Mouse (Mus musculus) adrenal gland, postnatal 4 days (tissue): Measurements from ENCODE around the gene Lima1. TPM values are rescaled to one million over a fixed set of nuclear protein-coding genes. Genes with fewer than 3 reads are reported as not detected.
"Not testable (repeated sequence)": the region's sequence is repeated elsewhere in the genome, so short reads cannot be mapped to it uniquely, and the experiment has no call there.

Experiments
- DNase-seq, 2 experiments: peaks; one replicate each; pipeline ENCODE4 v3.0.0; 2021 to 2022; ENCODE audit warnings: low spot score in 2 of 2, mixed read lengths in 2 of 2
- total RNA-seq, 2 experiments: library from RNA; stranded (reverse); gene quantifications; 2 replicates each; pipeline ENCODE4 v1.2.3; 2021

Gene Lima1
- total RNA-seq, 2 experiments from 2014 or later: 51.0 to 51.9 TPM

- no peak for DNase-seq
Observed at GRCm38 (mm10) chr15:99839165-99839840, 36.0 kb downstream of the Lima1 start.

- DNase-seq: no peak
Observed at GRCm38 (mm10) chr15:99837561-99837960, 37.7 kb downstream of the Lima1 start.

DNA sequence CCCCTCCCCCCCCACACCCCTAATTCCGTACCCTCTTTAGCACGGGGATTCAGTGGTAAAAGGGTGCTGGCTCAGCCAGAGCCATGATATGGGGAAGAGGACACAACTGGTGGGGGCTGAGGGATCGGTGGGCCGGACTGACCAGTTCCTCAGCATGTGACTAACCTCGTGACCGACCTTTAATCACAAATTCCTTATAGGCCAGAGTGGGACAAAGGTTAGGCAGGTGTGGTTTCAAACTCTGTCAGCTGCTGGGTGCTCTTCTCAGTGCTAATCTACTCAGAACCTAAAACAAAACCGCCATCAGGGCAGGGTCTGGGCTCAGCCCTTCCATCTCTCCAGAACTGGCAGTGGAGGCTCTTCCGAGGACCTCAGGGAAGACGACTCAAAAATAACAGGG lies 40.1 kb downstream of the Lima1 start:
- no peak for DNase-seq

DNA sequence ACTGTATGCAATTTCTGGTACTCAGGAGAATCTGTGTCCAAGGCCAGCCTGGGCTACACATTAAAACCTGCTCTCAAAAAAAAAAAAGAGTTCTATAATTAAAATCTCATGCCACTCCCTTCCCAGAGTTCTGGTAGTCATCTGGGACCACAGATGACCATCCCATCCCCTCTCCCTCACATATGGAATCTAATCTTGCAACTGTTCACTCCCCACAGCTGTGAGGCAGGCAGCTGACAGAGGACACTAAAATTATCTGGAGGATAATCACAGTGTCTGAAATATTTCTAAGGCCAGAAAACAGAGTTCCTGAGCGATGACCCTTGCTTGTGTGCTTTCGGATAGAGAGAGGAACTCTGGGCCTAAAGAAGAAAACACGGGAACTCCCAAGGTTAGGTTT lies 40.6 kb downstream of the Lima1 start:
- DNase-seq: no peak

DNA sequence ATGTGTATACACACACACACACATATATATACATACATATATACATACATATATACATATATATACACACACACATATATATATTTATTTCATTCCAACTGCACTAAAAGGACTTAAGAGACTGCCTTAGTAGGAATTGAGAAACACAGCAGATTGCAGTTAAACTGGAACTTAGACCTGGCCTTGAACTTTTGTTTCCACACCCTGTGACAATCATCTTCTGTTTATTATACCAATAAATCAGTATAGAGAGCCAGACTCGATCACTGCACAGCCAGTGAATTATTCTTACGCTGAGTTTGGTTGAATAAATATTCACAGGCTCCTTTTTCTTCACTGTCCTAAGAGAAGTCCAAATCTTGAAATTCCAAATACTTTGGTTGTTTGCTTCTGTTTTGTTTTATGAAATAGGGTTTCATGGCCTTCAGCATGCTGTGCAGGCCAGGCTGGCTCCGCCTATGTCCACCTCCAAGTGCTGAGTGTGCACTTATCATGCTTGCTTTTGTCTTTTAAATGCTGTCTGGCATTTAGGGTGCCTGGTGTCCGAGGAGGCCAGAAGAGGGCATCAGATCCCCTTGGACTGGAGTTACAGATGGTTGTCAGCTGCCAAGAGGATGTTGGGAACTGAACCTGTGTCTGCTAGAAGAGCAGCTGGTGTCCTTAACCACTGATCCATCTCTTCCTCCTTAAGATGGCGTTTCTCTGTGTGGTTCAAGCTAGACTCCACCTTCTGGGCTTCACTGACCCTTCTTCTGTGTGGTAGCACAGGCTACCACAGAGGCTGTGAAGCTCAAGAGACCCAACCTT lies 41.4 kb downstream of the Lima1 start:
- no peak for DNase-seq

GRCm38 (mm10) chr15:99831535-99831934 lies 43.7 kb downstream of the Lima1 start:
- no peak for DNase-seq

GRCm38 (mm10) chr15:99828061-99828460 lies 47.2 kb downstream of the Lima1 start:
- DNase-seq: no peak

GRCm38 (mm10) chr15:99826210-99826888 lies 48.9 kb downstream of the Lima1 start:
- DNase-seq: no peak

DNA sequence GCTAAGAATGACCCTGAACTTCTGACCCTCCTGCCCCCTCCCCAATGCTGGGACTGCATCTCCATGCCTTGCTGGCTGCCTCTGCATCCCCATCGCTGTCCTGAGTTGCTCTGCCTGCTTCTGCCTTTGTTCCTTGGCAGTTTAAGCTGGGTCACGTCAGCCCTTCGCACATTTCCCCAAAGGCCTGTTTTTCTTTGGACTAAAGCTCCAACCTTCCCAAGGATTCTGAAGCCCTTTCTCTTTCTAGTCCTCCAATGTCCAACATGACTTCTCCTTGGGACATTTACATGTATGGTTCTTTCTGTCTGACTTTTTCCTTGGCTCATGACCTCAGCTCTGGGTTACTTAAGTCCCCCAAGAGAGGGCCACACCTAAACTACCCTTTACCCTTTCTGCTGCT lies 50.0 kb downstream of the Lima1 start:
- no peak for DNase-seq

- DNase-seq: no peak
Observed at GRCm38 (mm10) chr15:99823322-99823898, 51.8 kb downstream of the Lima1 start.

DNA sequence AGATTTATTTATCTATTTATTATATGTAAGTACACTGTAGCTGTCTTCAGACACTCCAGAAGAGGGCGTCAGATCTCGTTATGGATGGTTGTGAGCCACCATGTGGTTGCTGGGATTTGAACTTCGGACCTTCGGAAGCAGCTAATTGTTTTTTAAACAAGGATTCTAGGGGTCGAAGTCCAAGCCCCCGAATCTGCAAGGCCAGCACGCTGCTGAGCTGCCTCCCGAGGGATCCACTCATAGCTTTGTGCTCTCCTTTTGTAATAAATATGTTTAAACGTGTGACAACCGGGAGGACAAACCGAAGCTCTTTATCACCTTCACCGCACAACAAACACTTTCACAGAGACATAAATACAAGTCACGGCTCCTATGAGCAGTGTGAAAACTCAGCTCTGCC lies 52.8 kb downstream of the Lima1 start:
- DNase-seq: not testable (repeated sequence)

DNA sequence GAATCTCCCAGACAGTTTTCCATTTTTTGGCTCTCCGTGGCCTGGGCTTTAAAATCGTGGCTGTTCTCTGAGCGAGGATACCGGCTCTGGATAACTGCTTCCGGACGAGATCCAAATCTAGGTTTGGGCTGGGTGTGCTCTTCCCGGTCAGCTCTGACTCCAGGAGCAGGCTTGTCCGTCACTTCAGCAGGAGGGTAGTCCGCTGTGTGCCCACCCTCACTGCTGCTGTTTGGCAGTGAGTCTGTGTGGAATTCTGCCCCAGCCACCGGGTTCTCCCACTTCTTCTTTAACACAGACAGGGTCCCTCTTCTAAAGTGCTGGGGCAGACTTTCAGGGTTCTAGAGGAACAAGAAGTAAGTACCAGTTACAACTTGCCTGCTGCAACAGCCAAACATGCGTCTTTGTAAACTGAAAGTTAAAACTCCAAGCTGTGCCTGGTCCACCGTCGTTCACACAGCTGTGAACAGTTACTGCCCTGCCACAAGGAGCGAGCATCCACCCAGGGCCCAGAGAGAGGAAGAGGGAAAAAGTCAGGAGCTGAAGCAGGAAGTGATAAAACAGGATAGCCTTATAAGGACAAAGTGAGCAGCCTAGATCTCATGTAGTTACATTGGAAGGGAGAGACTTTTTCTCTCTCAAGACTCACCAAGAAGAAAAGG lies 55.5 kb downstream of the Lima1 start:
- DNase-seq: no peak

DNA sequence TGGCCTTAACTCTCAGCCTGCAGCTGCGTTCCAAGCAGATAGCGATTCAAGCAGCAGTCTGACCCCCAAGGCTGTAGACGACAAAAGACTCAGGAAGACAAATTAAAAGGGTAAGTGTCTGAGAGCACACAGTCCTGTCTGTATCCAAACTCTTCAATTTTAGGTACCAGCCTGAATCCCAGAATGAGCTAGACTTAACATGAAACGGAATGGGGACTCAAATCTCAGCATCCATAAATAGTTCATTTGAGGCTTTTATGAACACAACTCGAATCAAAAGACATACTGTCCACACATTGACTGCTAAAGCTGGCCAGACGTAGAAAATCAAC lies 56.2 kb downstream of the Lima1 start:
- DNase-seq: no peak

GRCm38 (mm10) chr15:99818321-99819108 lies 56.7 kb downstream of the Lima1 start:
- DNase-seq: no peak

DNA sequence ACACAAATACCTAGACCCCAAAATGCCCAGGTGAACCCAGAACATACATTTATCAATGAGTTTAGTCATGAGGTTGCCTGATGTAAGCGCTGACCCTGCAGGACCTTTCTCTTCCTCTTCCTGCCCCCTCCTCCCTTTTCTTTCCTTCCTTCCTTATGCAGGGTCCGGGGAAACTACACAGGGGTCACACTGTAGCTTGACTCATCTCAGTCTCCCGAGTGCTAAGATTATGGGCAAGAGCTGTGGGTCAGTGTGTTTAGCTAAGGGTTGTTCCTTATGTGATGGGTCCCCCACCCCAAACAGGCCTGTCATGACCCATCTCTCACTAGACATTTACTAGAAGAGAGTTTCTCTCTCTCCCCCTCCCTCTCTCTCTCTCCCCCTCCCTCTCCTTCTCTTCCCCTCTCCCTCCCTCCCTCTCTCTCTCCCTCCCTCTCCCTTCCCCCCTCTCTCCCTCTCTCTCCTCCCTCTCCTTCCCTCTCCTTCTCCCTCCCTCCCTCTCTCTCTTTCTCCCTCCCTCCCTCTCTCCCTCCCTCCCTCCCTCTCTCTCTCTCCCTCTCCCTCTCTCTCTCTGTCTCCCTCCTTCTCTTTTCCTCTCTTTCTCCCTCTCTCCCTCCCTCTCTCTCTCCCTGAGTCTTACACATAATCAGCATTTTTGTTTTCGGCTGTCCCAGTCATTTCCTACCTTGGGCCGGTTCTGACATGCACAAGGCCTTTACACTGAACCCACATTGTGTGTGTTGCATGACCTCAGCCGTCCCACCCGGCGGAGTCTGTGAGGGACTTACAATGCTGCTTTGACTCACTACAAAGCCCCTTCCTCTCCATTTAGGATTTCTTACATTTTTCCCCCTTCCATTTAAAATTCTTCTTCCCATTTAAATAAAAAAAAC lies 57.7 kb downstream of the Lima1 start:
- no peak for DNase-seq

GRCm38 (mm10) chr15:99815999-99816398 lies 59.3 kb downstream of the Lima1 start:
- no peak for DNase-seq

DNA sequence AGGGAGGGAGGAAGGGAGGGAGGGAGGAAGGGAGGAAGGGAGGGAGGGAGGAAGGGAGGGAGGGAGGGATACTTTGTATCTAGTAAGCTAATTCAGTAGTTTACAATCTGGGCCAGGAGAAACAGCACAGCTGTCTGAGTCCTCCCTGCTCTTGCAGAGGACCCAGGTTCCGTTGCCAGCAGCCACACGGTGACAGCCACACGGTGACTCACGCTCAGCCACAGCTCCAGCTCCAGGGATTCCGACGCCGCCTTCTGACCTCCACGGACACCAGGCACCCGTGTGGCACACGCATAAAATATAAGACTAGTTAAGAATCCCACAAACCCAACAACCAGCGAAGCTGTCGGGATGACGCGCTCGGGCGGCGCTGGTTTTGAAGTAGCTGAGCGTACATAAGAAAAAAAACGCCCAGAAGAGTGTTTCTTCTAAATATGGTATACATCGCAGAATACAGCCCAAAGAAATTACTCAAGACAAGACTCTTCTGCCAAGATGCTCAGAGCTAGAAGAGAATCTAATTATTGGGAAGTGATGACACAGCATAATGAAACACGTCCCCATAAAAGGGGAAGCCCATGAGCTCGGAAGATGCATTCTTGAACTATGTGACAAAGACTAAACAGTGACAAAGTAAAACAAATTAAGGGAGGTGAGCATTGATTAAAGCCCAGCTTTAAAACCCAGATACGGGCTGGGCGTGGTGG lies 60.5 kb downstream of the Lima1 start:
- no peak for DNase-seq

GRCm38 (mm10) chr15:99813639-99814038 lies 61.6 kb downstream of the Lima1 start:
- DNase-seq: no peak

- no peak for DNase-seq
Observed at GRCm38 (mm10) chr15:99812097-99812496, 63.2 kb downstream of the Lima1 start.
